Mouse (Mus musculus) gastrocnemius, postnatal 4 days (tissue): Measurements from ENCODE around the gene Jsrp1. TPM values are rescaled to one million over a fixed set of nuclear protein-coding genes. Genes with fewer than 3 reads are reported as not detected.
"Not testable (repeated sequence)": the region's sequence is repeated elsewhere in the genome, so short reads cannot be mapped to it uniquely, and the experiment has no call there.

Experiments
- DNase-seq, 2 experiments: peaks; one replicate each; pipeline ENCODE4 v3.0.0; 2021 to 2022; ENCODE audit warnings: low spot score in 2 of 2, mixed read lengths in 2 of 2
- total RNA-seq, 2 experiments: library from RNA; stranded (reverse); gene quantifications; 2 replicates each; pipeline ENCODE4 v1.2.3; 2021

The Jsrp1 gene
- total RNA-seq, 2 experiments from 2014 or later: 199 to 230 TPM

DNA sequence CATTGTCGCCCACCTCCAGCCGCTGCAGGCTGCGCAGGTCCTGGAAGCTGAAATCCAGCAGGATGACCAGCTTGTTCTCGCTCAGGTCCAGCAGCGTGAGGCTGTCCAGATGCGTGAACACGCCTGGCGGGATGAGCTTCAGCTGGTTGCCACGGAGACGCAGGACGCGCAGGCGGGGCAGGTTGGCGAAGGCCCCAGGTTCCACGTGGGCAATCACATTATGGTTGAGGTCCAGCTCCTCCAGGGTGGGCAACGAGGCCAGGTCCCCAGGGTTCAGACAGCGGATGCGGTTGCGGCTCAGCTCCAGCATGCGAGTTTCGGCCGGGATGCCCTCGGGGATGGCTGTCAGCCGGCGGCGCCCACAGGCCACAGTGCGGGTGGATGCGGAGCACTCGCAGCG, 22.3 kb upstream of the Jsrp1 start:
- no peak for DNase-seq

DNA sequence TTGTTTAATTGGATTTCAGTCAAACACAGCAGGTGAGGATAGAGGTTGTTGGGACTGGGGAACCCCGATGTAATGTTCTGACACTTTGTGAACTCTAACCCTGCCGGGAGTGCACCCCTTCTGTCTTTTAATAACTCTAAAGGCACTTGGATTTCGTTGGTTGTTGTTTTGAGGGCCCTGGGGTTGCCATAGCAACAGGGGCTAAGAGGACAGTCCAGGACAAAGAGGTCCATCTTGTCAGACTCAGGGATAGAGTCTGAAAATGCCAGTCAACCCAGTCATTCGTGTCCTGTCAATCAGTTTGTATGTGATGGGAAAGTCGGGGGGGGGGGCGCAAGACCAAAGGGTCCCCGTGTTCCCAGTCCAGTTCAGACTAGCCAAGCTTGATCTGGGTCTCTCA, 19.5 kb upstream of the Jsrp1 start:
- no peak for DNase-seq

DNA sequence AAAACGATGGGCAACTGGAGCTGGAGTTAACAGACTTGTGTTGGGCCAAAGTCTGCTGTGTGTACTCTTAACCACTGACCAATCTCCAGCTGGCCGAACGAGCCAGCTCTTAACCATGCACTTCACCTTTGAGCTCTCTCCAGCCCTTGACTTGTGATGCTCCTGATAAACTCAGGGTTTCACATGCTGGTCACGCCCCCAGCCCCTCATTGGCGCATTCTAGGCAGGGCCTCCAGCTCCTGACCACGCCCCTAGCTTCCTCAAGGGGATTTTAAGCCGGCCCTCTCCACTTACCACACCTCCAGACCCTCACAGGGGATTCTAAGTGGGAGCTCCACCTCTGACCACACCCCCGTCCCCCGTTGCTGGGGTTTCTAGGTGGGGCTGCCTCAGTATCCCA, 17.8 kb upstream of the Jsrp1 start:
- no peak for DNase-seq

DNA sequence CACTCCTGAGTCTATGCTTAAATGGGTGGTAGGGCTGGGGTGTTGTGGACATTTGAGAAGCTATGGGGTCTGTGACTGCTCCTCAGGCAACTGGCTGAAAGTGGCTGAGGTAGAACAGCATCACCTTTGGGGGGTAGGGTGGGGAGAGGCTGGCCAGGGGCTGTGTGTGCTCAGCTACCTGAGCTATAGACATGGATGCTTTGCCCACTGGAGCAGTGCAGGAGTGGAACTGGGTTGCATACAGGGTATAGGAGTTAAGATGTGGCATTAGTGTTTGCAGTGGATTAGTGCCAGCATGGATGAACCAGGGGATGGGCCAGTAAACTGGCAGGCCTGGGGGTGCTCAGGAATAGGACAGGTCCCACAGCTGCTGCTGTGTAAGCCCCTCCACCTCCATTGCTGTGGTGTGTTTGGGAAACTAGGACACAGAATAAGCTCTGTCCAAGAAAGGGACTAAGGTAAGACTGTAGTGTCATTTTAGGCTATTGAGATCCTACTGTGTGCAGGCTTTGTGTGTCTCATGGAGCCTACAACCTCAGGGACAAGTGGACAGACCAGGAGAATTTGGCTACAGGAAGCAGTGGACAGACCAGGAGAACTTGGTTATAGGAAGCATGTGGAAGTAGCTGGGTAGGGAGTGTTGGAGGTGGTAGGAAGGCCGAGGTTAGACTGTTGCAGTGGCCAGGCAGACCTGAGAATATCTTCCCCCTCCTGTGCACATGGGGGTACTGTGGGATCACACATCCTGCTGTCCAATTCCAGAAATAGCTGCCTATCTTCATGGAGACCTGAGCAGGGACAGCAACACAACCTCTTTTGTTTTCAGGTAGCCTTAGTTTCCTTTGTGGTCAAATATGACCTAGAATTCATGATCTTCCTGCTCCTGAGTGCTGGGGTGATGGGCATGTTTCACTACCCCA, 16.3 kb upstream of the Jsrp1 start:
- no peak for DNase-seq

DNA sequence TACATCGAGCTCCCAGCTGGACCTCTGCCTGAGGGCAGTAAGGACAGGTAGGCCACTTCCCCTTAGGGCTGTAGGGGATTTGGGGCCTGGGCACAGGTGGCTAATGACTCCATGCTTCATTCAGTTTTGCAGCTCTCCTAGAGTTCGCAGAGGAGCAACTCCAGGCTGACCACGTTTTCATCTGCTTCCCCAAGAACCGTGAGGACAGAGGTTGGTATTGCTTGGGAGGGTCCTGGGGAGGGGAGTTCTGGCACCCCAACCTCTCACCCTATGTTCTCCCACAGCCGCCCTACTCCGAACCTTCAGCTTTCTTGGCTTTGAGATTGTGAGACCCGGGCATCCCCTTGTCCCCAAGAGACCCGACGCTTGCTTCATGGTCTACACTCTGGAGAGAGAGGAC, 15.3 kb upstream of the Jsrp1 start:
- not testable (repeated sequence) for DNase-seq

DNA sequence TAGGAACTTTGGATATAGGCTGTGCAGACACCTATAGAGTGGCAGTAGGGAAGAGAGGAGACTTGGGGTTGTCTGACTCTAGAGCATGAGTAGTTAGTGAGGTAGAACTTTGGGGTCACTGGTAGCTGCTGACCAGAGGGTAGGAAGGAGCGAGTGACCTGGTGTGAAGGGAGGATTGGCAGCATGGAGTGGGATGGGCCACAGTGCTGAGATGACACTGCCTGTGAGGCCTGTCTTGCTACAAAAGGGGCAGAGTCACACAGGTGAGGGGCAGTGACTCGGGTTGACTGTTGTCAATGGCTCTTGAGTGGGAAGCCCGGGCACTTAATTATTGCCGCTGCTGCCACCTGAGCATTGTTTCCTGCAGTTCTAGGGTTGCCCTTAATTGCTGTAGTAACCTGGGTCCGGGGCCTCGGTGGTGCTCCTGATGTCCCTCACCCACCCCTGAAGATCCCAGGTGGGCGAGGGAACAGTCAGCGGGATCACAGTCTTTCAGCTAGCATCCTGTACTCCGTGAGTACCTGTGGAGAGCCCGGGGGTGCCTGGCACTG, 14.6 kb upstream of the Jsrp1 start:
- no peak for DNase-seq

DNA sequence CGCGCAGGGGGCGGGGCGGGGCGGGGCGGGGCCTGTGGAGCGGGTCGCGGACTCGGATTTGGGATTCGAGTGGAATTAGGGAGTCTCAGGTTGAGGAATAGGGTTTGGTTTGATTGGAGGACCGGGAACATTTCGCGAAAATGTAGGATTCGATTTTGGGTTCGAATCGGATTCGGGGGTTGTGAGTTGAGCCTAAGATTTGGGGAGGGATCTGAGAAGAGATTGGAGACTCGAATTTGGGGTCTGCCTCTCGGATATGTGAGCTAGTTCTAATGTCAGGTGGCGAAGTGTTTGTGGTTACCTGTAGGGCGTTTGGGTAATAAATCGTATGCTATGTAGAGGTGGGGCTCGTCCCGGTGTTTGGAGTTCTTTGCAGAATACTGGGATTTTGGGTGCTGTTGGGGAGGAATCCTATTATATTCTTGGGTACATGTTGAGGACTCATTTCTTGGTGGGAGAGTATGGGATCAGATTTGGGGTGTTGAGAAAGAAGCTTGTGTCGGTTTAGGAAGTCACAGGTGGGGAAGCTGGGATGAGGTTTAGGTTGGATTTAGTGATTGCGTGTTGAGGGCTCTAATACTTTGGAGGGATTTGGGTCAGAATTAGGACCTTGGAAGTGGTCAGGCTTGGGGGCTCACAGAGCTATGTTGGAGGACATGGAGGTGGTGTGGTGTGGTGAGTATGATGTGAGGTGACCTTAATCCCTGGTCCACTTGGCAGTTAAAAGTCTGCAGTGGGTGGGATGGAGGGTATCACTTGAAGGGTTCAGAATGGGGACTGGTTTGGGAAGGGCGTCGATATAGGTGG, 14.0 kb upstream of the Jsrp1 start:
- no peak for DNase-seq

DNA sequence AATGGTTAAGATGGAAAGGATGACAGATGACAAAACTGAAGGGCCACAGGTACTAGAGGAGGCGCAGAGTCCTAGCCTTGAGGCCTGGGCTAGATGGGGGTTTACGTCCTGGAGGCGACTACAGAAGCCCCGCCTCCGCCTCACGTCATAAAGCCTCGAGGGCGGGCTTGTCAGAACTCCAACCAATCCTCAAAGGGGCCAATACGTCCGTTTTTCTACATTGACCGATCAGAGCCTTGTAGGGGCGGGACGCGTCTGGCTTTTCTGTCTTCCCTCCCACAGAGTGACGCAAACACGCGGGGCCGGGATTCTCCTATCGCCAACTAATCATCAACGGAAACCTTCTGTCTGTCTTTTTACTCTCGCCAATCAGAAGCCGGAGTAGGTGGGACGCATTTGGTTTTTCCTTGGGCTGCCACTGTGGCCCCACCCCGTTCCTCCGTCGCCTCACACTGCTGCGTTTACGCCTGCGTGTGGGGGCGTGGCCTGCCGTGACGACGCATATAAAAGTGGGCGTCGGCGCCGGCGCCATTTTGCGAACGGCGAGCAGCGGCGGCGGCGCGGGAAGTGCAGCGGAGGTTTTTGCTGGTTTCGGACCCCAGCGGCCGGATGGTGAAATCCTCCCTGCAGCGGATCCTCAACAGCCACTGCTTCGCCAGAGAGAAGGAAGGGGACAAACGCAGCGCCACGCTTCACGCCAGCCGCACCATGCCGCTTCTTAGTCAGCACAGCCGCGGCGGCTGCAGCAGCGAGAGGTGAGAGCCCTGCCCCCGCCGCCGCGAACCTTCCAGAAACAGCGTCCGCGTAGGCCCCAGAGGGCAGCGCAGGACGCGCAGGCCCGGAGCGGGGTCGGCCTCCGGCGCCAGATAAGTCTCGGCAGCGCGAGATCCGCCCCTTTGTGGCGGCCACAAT, 13.1 kb upstream of the Jsrp1 start, which contains the start of gene Oaz1:
TSS of gene Oaz1 (plus strand) at position 506 of the 912 bp plus-strand sequence.
- DNase-seq: peak; percentile 95 to 97

DNA sequence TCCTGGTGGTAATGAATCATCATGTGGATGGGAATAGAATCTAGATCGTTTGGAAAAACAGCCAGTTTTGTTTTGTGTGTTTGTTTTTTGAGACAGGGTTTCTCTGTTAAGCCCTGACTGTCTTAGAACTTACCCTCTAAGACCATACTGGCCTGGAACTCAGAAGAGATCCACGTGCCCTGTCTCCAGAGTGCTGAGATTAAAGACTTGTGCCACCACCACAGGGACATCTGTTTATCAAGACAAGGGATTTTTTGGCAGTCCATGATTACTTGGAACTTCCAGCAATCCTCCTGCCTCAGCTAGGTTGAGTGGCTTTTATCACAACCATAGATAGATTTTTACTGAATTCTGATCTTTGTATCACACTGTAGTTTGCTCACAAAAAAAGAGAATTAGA, 11.5 kb upstream of the Jsrp1 start:
- no peak for DNase-seq

DNA sequence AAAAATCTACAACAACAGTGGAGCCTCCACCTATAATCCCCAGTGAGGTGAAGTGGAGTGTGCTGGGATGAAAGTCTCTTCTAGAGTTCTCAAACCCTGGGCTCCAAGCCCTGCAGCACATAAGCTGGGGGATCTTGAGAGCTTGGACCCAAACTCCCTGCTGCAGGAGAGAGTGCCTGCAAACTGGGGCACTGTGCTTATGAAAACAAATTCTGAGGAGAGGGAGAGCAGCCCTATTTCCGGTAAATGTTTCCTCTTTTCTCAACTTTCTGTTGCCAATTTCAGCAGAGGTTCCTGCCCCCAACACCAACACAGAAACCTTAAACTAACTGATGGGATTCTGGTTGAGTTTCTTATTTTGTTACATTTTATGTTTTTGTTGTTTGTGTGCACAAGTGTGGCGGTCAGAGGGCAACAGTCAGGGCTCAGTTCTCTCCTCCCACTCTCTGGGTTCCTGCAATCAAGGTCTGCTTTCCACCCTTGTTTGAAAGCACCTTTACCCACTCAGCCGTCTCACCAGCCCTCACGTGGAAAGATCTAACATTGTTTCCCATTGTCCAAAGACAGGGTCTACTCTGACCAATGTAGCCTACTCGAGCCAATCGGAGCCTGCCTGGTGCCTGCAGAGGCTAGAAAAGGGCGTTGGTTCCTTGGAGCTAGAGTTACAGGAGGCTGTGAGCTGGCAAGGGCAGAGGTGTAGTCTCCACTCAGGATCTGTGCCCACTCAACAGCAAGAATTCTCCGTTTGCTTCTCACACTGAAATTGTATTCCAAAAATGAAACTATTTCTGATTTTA, 10.7 kb upstream of the Jsrp1 start:
- no peak for DNase-seq

DNA sequence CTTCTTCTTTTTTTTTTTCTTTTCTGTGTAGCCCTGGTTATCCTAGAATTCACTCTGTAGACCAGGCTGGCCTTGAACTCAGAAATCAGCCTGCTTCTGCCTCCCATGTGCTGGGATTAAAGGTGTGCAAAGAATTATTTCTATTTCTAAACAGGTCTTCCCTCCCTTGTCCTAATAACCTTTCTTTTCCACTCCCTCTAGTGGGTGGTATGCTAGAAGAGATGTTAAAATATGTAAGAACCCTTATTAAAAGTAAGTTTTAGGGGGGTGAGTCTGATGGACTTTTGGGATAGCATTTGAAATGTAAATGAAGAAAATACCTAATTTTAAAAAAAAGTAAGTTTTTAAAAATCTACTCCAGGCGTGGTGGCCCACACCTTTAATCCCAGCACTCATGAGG, 10.0 kb upstream of the Jsrp1 start:
- no peak for DNase-seq

DNA sequence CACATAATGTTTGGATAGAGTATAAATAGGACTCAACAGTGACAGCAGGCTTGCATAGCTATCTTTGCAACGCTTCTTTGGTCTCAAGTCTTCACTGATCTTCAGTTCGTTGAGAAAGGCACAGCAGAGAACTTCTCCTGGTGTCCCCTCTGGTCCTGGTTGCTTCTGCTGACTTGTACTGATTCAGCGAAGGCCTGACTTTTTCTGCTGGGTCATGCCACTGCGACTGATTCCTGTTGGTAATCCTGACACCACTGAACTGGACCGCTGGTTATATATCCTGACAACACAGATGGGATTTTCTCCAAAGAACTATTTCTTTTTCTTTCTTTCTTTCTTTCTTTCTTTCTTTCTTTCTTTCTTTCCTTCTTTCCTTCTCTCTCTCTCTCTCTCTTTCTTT, 9.2 kb upstream of the Jsrp1 start:
- no peak for DNase-seq

DNA sequence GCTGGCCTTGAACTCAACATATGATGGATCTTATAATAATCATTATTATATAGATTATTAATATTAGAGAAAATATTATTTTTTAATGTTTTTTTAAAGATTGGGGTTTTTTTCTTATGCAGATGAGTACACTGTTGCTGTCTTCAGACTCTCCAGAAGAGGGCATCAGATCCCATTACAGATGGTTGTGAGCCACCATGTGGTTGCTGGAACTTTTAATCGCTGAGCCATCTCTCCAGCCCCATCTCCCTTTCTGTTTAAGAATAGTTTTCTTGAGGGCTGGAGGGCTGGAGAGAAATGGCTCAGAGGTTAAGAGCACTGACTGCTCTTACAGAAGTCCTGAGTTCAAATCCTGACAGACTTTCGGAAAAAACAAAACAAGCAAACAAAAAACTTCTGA, 8.7 kb upstream of the Jsrp1 start:
- no peak for DNase-seq

DNA sequence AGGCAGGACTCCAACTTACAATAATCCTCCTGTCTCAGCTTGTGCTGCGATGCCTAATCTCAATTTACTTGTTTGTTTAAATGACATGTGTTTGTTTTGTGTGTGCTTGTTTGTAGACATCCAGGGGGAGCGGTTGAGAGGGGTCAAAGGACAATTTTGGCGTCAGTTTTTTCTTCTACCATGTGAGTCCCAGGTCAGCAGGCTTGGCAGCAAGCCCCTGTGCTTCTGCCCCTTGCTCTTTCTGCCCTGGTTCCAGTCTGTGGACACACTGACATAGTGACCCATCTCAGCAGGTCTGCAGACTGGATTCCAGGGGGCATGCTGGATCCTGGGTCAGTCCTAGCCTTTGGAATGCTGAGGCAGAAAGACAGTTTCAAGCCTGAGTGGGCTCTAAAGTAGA, 6.1 kb upstream of the Jsrp1 start:
- DNase-seq: no peak

DNA sequence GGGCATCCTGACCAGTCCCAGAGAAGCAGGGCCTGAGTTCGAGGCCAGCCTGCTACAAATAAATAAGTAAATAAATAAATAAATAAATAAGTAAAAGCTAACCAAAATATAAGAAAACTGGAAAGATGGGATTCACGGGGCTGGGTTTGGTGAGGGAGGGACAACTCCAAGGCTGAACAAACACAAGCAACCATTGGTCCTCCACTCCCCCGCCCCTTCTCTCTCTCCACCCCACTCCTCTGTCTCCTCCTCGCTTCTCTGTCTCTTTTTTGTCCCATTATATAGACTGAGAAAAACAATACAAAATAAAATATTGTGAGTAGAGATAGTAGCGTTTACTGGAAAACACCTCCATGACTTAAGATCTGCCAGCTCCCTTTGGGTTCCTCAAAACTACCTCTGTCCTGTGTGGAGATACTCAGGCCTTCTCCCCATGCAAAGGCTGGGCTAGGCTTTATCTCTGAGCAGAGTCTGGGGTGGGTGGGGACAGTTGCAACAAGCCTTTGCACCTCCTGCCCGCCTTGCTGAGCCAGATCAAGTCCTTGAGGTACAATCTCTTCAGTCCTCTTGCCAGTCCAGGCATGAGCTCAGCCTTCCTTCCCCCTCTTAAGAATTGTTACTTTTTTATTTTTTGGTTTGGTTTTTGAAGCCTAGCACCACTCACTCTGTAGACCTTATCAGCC, 5.4 kb upstream of the Jsrp1 start:
- no peak for DNase-seq

DNA sequence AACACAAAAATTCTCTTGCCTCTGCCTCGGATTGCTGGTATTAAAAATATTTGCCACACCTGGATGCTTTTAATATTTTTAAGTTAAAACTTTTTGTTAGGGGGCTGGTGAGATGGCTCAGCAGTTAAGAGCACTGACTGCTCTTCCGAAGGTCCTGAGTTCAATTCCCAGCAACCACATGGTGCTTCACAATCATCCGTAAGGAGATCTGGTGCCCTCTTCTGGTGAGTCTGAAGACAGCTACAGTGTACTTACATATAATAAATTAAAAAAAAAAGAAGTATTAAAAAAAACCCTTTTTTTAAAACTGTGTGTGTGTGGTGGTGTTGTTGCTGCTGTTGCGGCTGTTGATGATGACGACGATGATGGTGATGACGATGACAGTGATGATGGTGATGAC, 4.7 kb upstream of the Jsrp1 start:
- not testable (repeated sequence) for DNase-seq

DNA sequence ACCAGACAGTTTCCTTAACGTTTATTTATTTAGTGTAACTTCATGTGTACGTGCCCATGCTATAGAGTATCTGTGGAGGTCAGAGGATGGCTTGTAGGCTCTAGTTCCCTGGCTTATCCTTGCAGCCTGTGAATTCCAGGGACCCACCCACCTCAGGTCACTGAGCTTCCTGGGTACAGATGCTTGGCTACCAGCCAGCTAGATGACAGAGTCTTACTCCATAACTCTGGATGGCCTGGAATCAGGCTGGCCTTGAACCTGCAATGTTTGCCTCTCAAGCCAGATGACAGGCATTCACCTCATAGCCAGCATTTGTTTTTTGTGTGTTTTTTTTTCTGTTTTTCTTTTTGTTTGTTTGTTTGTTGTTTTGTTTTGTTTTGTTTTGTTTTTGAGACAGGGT, 3.9 kb upstream of the Jsrp1 start:
- no peak for DNase-seq

DNA sequence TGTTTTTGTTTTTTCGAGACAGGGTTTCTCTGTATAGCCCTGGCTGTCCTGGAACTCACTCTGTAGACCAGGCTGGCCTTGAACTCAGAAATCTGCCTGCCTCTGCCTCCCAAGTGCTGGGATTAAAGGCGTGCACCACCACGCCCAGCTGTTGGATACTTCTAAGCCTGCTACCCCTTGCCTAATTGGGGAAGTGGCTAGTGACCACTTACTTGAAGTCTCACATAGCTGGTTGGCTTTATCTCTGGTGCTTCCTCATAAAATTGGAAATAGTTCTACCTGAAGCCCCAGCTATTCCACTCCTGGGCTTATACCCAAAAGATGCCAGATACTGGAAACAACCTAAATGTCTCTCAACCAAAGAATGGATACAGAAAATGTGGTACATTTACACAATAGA, 3.0 kb upstream of the Jsrp1 start:
- not testable (repeated sequence) for DNase-seq

DNA sequence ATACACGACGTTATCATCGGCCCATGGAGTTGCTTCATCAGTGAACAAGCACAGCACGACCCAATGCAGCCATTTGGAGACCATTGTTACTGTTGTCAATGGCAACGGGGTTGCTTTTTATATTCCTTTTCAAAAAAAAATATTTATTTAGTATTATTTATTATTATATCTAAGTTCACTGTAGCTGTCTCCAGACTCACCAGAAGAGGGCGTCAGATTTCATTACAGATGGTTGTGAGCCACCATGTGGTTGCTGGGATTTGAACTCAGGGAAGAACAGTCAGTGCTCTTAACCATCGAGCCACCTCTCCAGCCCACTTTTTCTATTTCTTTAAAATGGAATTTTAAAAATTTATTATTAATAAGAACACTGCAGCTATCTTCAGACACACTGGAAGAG, 1.5 kb upstream of the Jsrp1 start:
- DNase-seq: no peak
